Mouse (Mus musculus) heart, adult 2 months (tissue): ENCODE results near the gene Tcl1b1. TPM values are rescaled to one million over a fixed set of nuclear protein-coding genes. Genes with fewer than 3 reads are reported as not detected.

Source experiments
- DNase-seq, 2 experiments: peaks; one replicate each; pipeline ENCODE4 v3.0.0; 2021
- H3K27ac ChIP-seq: fragments of 200-600 bp; 2 replicates; pipeline ENCODE4 v1.8.1; 2022
- H3K27me3 ChIP-seq: fragments of 200-500 bp; 2 replicates; pipeline ENCODE4 v1.6.1; 2012; ENCODE audit warnings: mild to moderate bottlenecking, low read length, inconsistent platforms, mixed read lengths; ENCODE audit not compliant: control insufficient read depth, insufficient read depth
- H3K36me3 ChIP-seq: fragments of 200-500 bp; 2 replicates; pipeline ENCODE4 v1.6.1; 2012; ENCODE audit warnings: low read length, inconsistent platforms; ENCODE audit not compliant: control insufficient read depth, insufficient read depth
- H3K4me1 ChIP-seq: fragments of 200-500 bp; 2 replicates; pipeline ENCODE4 v1.6.1; 2011; ENCODE audit warnings: low read length; ENCODE audit not compliant: control insufficient read depth, insufficient read depth
- H3K4me3 ChIP-seq: fragments of 200-600 bp; 2 replicates; pipeline ENCODE4 v1.8.1; 2022
- H3K79me2 ChIP-seq: fragments of 200-500 bp; replicated peaks from 2 replicates; pipeline ENCODE4 v1.6.1; 2012; ENCODE audit warnings: mild to moderate bottlenecking, inconsistent platforms, low read length, moderate library complexity, mixed read lengths; ENCODE audit not compliant: control insufficient read depth, insufficient read depth
- H3K9ac ChIP-seq: fragments of 200-500 bp; 2 replicates; pipeline ENCODE4 v1.6.1; 2012; ENCODE audit warnings: low read depth, mild to moderate bottlenecking, control low read depth, inconsistent platforms, low read length, mixed read lengths
- CTCF ChIP-seq: fragments of 200-600 bp; IDR thresholded peaks from 2 replicates; pipeline ENCODE4 v1.8.1; 2022; ENCODE audit warnings: antibody characterized with exemption, mild to moderate bottlenecking, moderate library complexity
- EP300 ChIP-seq: fragments of 200-500 bp; IDR thresholded peaks from 2 replicates; pipeline ENCODE4 v1.6.1; 2011; ENCODE audit warnings: low read depth, low read length, control low read depth; ENCODE audit not compliant: insufficient read depth
- POLR2A ChIP-seq: fragments of 200-500 bp; IDR thresholded peaks from 2 replicates; pipeline ENCODE4 v1.6.1; 2011; ENCODE audit warnings: mild to moderate bottlenecking, low read depth, low read length, control low read depth; ENCODE audit not compliant: insufficient read depth
- WGBS: fragments of 180-500 bp; shearing (Covaris S2); methylation state at CpG from one replicate; pipeline ENCODE4 v1.1.7; 2018; 5-methylcytosine and 5-hydroxymethylcytosine counted together
- intact Hi-C: fragments of 180-260 bp; cut with DNase I; formaldehyde crosslinking; loops from one replicate; pipeline ENCODE4 v1.15.1; 2025
- long read RNA-seq: library from polyadenylated mRNA; stranded (forward); transcript quantifications from one replicate; pipeline ENCODE4 v2.0.0, GENCODE M21; 2021
- polyA plus RNA-seq: library from polyadenylated mRNA; depleted of rRNA; stranded (reverse); fragments of >200 nt; gene quantifications from 2 replicates; pipeline ENCODE4 v1.2.3, GENCODE M21; 2012; rRNA removed
- total RNA-seq, 2 experiments: library from RNA; stranded (reverse); gene quantifications; 2 replicates each; pipeline ENCODE4 v1.2.3; 2021

Tcl1b1 gene
- total RNA-seq (not detected), polyA plus RNA-seq (not detected in 2 replicates)
- long read RNA-seq: 0 reads

GRCm38 (mm10) chr12:105159390-105159789 is at the start of gene Tcl1b1:
Gene Tcl1b1, plus strand, starts transcription at chr12:105159690.
- H3K36me3 ChIP-seq: no peaks in the 10 kb centered on the region
- no peaks in the 10 kb centered on the region for H3K4me1 ChIP-seq
- DNase-seq: no peak
- no peak within 1 kb of the TSS for H3K27ac ChIP-seq
- no peak for TF ChIP-seq POLR2A
- WGBS: 66% methylated on average over 4 of the region's 4 CpGs
- intact Hi-C loops: no loop called here
- no peaks in the 10 kb centered on the region for H3K27me3 ChIP-seq
- H3K9ac ChIP-seq: no peak within 1 kb of the TSS
- H3K79me2 ChIP-seq: no peaks in the 10 kb centered on the region
- H3K4me3 ChIP-seq: no peak within 1 kb of the TSS

GRCm38 (mm10) chr12:105109812-105110211 is 49.7 kb upstream of the Tcl1b1 start:
- TF ChIP-seq CTCF (no peak), EP300 (no peak), POLR2A (no peak)
- Histone ChIP-seq H3K4me1 (no peaks in the 10 kb centered on the region; the same call in 1 of the 2 replicates), H3K27me3 (no peaks in the 10 kb centered on the region), H3K4me3 (no peak overlapping the region), H3K27ac (no peak overlapping the region), H3K36me3 (no peaks in the 10 kb centered on the region), H3K79me2 (no peaks in the 10 kb centered on the region), H3K9ac (no peak overlapping the region)
- 41% methylated on average over 4 of the region's 4 CpGs for WGBS
- no peak for DNase-seq
- intact Hi-C loops: no loop called here

GRCm38 (mm10) chr12:105112321-105112988 is 47.0 kb upstream of the Tcl1b1 start:
- TF ChIP-seq POLR2A (no peak), CTCF (no peak), EP300 (no peak)
- intact Hi-C loops: no loop called here
- WGBS: 30% methylated on average over 13 of the region's 13 CpGs

GRCm38 (mm10) chr12:105116648-105117047 is 42.8 kb upstream of the Tcl1b1 start:
- H3K9ac ChIP-seq: no peak overlapping the region
- TF ChIP-seq POLR2A: no peak
- no peak for TF ChIP-seq EP300
- no peak for TF ChIP-seq CTCF
- H3K27ac ChIP-seq: no peak overlapping the region
- H3K4me1 ChIP-seq: no peaks in the 10 kb centered on the region
- no peaks in the 10 kb centered on the region for H3K79me2 ChIP-seq
- no peak for DNase-seq
- intact Hi-C loops: no loop called here
- WGBS: 89% methylated on average over 1 of the region's 1 CpGs
- H3K4me3 ChIP-seq: no peak overlapping the region
- no peaks in the 10 kb centered on the region; the same call in 1 of the 2 replicates for H3K27me3 ChIP-seq
- no peaks in the 10 kb centered on the region for H3K36me3 ChIP-seq

More at GRCm38 (mm10) chr12:105112321-105112988, 47.0 kb upstream of the Tcl1b1 start:
- Histone ChIP-seq H3K4me1 (no peaks in the 10 kb centered on the region; the same call in 1 of the 2 replicates), H3K79me2 (no peaks in the 10 kb centered on the region), H3K36me3 (no peaks in the 10 kb centered on the region), H3K4me3 (no peak overlapping the region), H3K27me3 (no peaks in the 10 kb centered on the region), H3K9ac (no peak overlapping the region), H3K27ac (no peak overlapping the region)
- DNase-seq: no peak

DNA sequence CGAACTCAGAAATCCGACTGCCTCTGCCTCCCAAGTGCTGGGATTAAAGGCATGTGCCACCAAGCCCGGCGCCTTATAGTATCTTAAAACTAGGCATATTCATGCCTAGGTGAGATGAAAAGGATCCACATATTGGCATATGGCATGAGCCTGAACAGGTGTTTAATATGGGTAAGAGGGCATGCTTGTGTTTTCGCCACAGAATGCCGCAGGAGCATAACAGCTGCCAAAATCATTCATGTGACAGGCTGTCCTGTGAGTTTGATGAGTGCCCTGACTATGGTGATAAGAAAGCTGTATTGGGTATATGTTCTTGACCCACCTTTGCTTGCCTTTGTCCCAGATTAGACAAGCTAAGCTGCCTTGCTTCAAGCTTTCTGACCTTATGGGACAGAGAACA is 34.1 kb upstream of the Tcl1b1 start:
- H3K27me3 ChIP-seq: no peaks in the 10 kb centered on the region
- H3K27ac ChIP-seq: no peak overlapping the region
- no peak overlapping the region for H3K4me3 ChIP-seq
- H3K36me3 ChIP-seq: no peaks in the 10 kb centered on the region
- intact Hi-C loops: no loop called here
- DNase-seq: no peak
- no peak for TF ChIP-seq POLR2A
- no peak for TF ChIP-seq EP300
- no peak for TF ChIP-seq CTCF
- no peak overlapping the region for H3K9ac ChIP-seq
- H3K79me2 ChIP-seq: no peaks in the 10 kb centered on the region
- WGBS: 81% methylated on average over 6 of the region's 6 CpGs
- no peaks in the 10 kb centered on the region for H3K4me1 ChIP-seq

DNA sequence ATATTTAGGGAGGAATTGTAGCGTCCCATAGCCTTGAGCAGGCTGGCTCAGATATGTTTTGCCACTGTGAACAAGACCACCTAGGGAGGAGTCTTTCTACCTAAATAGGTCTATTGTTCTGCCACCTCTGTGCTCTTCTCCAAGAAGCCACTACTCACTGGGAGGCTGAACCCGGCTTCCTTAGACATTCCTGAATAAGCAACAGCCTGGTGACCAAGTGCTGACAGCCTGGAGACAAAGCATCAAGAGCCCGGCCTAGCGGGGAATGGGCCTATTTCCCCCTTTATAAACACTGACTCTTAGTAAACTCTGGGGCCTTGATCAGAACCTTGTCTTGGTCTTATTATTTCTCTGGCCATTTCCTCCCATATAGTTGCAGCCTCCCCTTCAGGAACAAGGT is 33.0 kb upstream of the Tcl1b1 start:
- intact Hi-C loops: no loop called here
- Histone ChIP-seq H3K36me3 (no peaks in the 10 kb centered on the region), H3K4me1 (no peaks in the 10 kb centered on the region), H3K9ac (no peak overlapping the region), H3K4me3 (no peak overlapping the region), H3K79me2 (no peaks in the 10 kb centered on the region), H3K27ac (no peak overlapping the region), H3K27me3 (no peaks in the 10 kb centered on the region)
- no peak for DNase-seq
- WGBS: 67% methylated on average over 4 of the region's 4 CpGs
- TF ChIP-seq POLR2A (no peak), EP300 (no peak), CTCF (no peak)
